Mouse (Mus musculus) left cerebral cortex, adult 9 months (tissue): ENCODE measurements at regions not wholly inside any gene's neighbourhood (a gene's known extent, or its start where the extent isn't known, plus 50 kb on each side); places are given as distances from the start of the nearest gene placed in this dataset.

Experiments
- DNase-seq, 2 experiments: peaks; one replicate each; pipeline ENCODE4 v3.0.0; 2022; ENCODE audit warnings: low spot score in 2 of 2

GRCm38 (mm10) chr11:112839721-112840494 lies 57.9 kb downstream of the Sox9 start:
- no peak for DNase-seq

GRCm38 (mm10) chr11:112840495-112840828 lies 58.4 kb downstream of the Sox9 start:
- no peak for DNase-seq

- no peak for DNase-seq
These were observed 62.4 kb downstream of the Sox9 start for GRCm38 (mm10) chr11:112844258-112844901.

- no peak for DNase-seq
These were observed 65.1 kb downstream of the Sox9 start for GRCm38 (mm10) chr11:112847146-112847545.

- no peak for DNase-seq
These were observed 65.8 kb downstream of the Sox9 start for GRCm38 (mm10) chr11:112847851-112848250.

- no peak for DNase-seq
These were observed 68.0 kb downstream of the Sox9 start for GRCm38 (mm10) chr11:112849974-112850373.

GRCm38 (mm10) chr11:112850532-112851272 lies 68.7 kb downstream of the Sox9 start:
- DNase-seq = peak in 1 of 2 experiments; percentile 15

- no peak for DNase-seq
These were observed 69.3 kb downstream of the Sox9 start for GRCm38 (mm10) chr11:112851321-112851720.

GRCm38 (mm10) chr11:112855975-112856374 lies 74.0 kb downstream of the Sox9 start:
- no peak for DNase-seq

- no peak for DNase-seq
These were observed 77.3 kb downstream of the Sox9 start for GRCm38 (mm10) chr11:112859309-112859708.

GRCm38 (mm10) chr11:112860797-112861196 lies 78.8 kb downstream of the Sox9 start:
- no peak for DNase-seq

GRCm38 (mm10) chr11:112861233-112861632 lies 79.2 kb downstream of the Sox9 start:
- no peak for DNase-seq

GRCm38 (mm10) chr11:112865836-112866235 lies 83.8 kb downstream of the Sox9 start:
- DNase-seq = no peak

- DNase-seq = peak in 1 of 2 experiments; percentile 10
These were observed 87.5 kb downstream of the Sox9 start for GRCm38 (mm10) chr11:112869571-112869970.

GRCm38 (mm10) chr11:112870201-112871035 lies 88.4 kb downstream of the Sox9 start:
- no peak for DNase-seq

GRCm38 (mm10) chr11:112872677-112873367 lies 90.8 kb downstream of the Sox9 start:
- no peak for DNase-seq

GRCm38 (mm10) chr11:112874239-112874638 lies 92.2 kb downstream of the Sox9 start:
- DNase-seq = no peak

- DNase-seq = no peak
These were observed 94.2 kb downstream of the Sox9 start for GRCm38 (mm10) chr11:112876226-112876625.

- DNase-seq = no peak
These were observed 96.4 kb downstream of the Sox9 start for GRCm38 (mm10) chr11:112878436-112878835.

GRCm38 (mm10) chr11:112880736-112881135 lies 98.7 kb downstream of the Sox9 start:
- no peak for DNase-seq

- no peak for DNase-seq
These were observed 103.4 kb downstream of the Sox9 start for GRCm38 (mm10) chr11:112885336-112885940.
